Mouse (Mus musculus) cerebellum, adult 9-10 months (tissue): ENCODE data around the gene Irak4.

ENCODE experiments used
- DNase-seq: peaks from one replicate; pipeline ENCODE4 v3.0.0; 2022

Irak4 gene

DNA sequence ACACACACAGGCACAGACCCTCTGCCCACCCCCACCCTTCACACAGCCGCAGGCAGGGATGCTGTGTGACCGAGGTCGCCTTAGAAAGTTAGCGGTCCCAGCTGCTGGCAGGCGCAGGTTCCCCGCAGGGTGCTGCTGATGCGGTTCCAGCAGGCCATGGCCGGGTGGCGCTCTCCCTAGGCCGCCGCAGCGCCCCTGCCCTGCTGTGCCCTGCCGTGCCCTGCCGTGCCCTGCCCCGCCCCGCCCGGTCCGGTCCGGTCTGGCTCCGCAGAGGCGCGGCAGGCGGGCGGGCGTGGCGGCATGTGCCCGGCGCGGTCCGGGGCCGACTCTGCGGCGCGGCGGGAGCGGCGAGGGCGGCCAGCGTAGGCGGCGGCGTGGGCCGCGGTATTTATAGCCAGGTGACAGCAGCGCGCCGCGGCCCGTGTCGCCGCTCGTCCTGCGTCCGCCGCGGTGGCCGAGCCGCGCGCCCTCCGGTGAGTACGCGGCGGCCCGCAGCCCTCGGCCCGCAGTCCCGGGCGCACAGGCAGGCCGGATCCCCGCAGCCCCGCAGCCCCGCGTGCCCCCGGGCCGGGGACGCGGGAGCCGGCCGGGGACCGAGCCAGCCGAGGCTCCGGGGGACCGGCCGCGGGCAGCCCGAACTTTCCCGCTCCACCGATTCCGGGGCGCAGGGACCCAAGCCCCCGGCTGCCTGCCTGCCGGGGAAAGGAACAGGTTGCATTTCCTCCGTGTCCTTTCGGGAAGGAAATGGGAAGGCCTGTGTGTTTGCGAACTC is 85.6 kb downstream of the Irak4 start, which contains the start of gene Tmem117:
Gene Tmem117, plus strand, starts transcription at position 403 of the 772 bp plus-strand sequence.
- peak; percentile 52 for DNase-seq

GRCm38 (mm10) chr15:94630553-94630952 is 87.1 kb downstream of the Irak4 start:
- no peak for DNase-seq
